Mouse (Mus musculus) erythroblast, embryonic 14.5 days (primary cell): ENCODE data around the gene Ddhd1.

Experiments used
- GATA1 ChIP-seq: IDR thresholded peaks from 2 replicates; pipeline ENCODE4 v1.6.1; 2012; ENCODE audit warnings: low read length, inconsistent platforms, mixed read lengths
- TAL1 ChIP-seq: IDR thresholded peaks from 3 replicates; pipeline ENCODE4 v1.6.1; 2012; ENCODE audit warnings: low read length, inconsistent platforms, mixed read lengths

- TF ChIP-seq GATA1 = no peak
- TF ChIP-seq TAL1 = no peak
Observed at GRCm38 (mm10) chr14:45552431-45552830, 105.5 kb downstream of the Ddhd1 start.
